Mouse (Mus musculus) liver, adult 2 months (tissue): Measurements from ENCODE around the gene Olfr1218.

Experiments used
- CTCF ChIP-seq: fragments of 200-500 bp; IDR thresholded peaks from 2 replicates; pipeline ENCODE4 v1.5.1; 2011; ENCODE audit warnings: low read depth, low read length, control low read depth
- POLR2A ChIP-seq: fragments of 200-500 bp; IDR thresholded peaks from 2 replicates; pipeline ENCODE4 v1.6.1; 2011; ENCODE audit warnings: low read length, control low read depth; ENCODE audit not compliant: insufficient read depth; ENCODE audit errors: extremely low read depth

DNA sequence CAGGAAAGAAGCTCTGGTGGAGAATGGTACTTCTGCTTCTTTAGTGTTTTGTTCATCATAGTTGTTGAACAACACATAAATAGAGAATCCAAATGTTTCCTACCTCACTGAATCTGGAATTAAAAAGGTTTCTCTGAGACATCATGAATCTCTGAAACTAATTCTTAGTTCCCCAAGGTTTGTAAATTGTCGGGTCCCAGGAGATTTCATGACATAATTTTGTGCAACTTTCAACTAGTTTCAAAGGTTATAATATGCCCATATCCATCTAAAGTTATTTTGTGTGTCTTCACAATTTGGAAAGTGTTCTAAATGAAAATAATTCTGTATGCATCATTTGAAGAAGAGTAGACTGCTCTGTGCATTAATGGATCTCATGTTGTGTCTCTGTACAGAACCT is 42.7 kb downstream of the Olfr1218 start, which contains the start of gene Olfr1216:
- TF ChIP-seq POLR2A (no peak), CTCF (no peak)
